Mouse (Mus musculus) Muller cell, postnatal 12 days (primary cell): ENCODE data around the gene Cdh1.
A peak's percentile ranks its signal among the peaks of the same experiment; 100 is the strongest.
"Not testable (repeated sequence)": the region's sequence is repeated elsewhere in the genome, so short reads cannot be mapped to it uniquely, and the experiment has no call there.

Experiments
- DNase-seq: peaks from one replicate; pipeline ENCODE4 v3.0.0-alpha.2; 2015; ENCODE audit errors: inconsistent ontology term

Gene Cdh1

GRCm38 (mm10) chr8:106603131-106603819, at the start of gene Cdh1:
TSS of gene Cdh1 (plus strand) at chr8:106603351.
- DNase-seq: peak; percentile 23

- no peak for DNase-seq
Observed at GRCm38 (mm10) chr8:106554011-106554410, 49.1 kb upstream of the Cdh1 start.

GRCm38 (mm10) chr8:106556068-106556645, 47.0 kb upstream of the Cdh1 start:
- no peak for DNase-seq

- DNase-seq: no peak
Observed at GRCm38 (mm10) chr8:106559844-106560243, 43.3 kb upstream of the Cdh1 start.

- peak; percentile 83 for DNase-seq
Observed at GRCm38 (mm10) chr8:106561097-106561865, 41.9 kb upstream of the Cdh1 start.

- peak; percentile 40 for DNase-seq
Observed at GRCm38 (mm10) chr8:106563691-106564182, 39.4 kb upstream of the Cdh1 start.

GRCm38 (mm10) chr8:106569006-106569405, 34.1 kb upstream of the Cdh1 start:
- DNase-seq: peak; percentile 22

- DNase-seq: no peak
Observed at GRCm38 (mm10) chr8:106570386-106570785, 32.8 kb upstream of the Cdh1 start.

GRCm38 (mm10) chr8:106571551-106572172, 31.5 kb upstream of the Cdh1 start:
- DNase-seq: no peak

GRCm38 (mm10) chr8:106572175-106572574, 31.0 kb upstream of the Cdh1 start:
- DNase-seq: not testable (repeated sequence)

- DNase-seq: not testable (repeated sequence)
Observed at GRCm38 (mm10) chr8:106573168-106573567, 30.0 kb upstream of the Cdh1 start, which contains the start of gene Gm10073. TSS of gene Gm10073 (minus strand) at chr8:106573461.

GRCm38 (mm10) chr8:106574283-106574682, 28.9 kb upstream of the Cdh1 start:
- no peak for DNase-seq

GRCm38 (mm10) chr8:106576849-106577555, 26.1 kb upstream of the Cdh1 start:
- peak; percentile 40 for DNase-seq

- DNase-seq: no peak
Observed at GRCm38 (mm10) chr8:106579510-106579909, 23.6 kb upstream of the Cdh1 start.

GRCm38 (mm10) chr8:106581344-106582088, 21.6 kb upstream of the Cdh1 start:
- no peak for DNase-seq

- no peak for DNase-seq
Observed at GRCm38 (mm10) chr8:106584942-106585670, 18.0 kb upstream of the Cdh1 start.

GRCm38 (mm10) chr8:106585671-106586037, 17.5 kb upstream of the Cdh1 start:
- no peak for DNase-seq

- no peak for DNase-seq
Observed at GRCm38 (mm10) chr8:106586896-106587295, 16.3 kb upstream of the Cdh1 start.

GRCm38 (mm10) chr8:106588443-106589431, 14.4 kb upstream of the Cdh1 start:
- DNase-seq: no peak
